Mouse (Mus musculus): ENCODE measurements around the gene Pikfyve. TPM values are rescaled to one million over a fixed set of nuclear protein-coding genes. Genes with fewer than 3 reads are reported as not detected.
A peak's percentile ranks its signal among the peaks of the same experiment; 100 is the strongest.

Pikfyve gene
- polyA plus RNA-seq, 1 experiment from 2014 or later = 31.3 TPM

DNA sequence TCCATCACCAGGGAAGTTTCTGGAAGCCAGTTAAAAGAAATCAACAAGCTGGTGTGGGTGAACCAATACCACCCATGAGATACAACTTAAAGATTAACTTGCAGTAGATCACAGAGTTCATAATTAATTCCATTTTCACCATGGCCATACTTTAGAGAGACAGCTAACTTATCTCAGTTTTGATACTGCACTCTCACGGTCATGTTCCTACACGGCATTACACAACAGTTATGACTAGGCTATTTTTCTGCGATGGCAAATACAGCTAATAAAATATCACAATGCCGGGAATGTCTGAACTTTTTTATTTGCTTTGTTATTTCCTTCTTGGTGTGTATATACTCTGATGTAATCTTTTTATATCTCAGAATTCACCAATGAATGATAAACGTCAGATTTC, 9.6 kb upstream of the Pikfyve start:
- Histone ChIP-seq H3K4me3 (ENCODE audit: inconsistent target) (peak overlapping the region; percentile 93), H3K27ac (peak overlapping the region; percentile 97)
- 0% methylated on average over 5 of the region's 5 CpGs for WGBS (ENCODE audit: missing documents)

GRCm38 (mm10) chr1:65177452-65177851, 9.0 kb upstream of the Pikfyve start:
- WGBS (ENCODE audit: missing documents) = 2% methylated on average over 3 of the region's 3 CpGs
- peak overlapping the region; percentile 93 for H3K4me3 ChIP-seq (ENCODE audit: inconsistent target)

More for the DNA sequence above, 9.6 kb upstream of the Pikfyve start:
- H3K79me2 ChIP-seq (ENCODE audit: inconsistent target) = peaks cover 55% of the 10 kb centered on the region
- H3K36me3 ChIP-seq (ENCODE audit: inconsistent target) = peaks cover 8% of the 10 kb centered on the region; the same call in 1 of the 2 replicates

GRCm38 (mm10) chr1:65178126-65178901, 8.2 kb upstream of the Pikfyve start:
- Histone ChIP-seq H3K4me3 (ENCODE audit: inconsistent target) (peak overlapping the region; percentile 93), H3K27ac (peak overlapping the region; percentile 97), H3K36me3 (ENCODE audit: inconsistent target) (peaks cover 7% of the 10 kb centered on the region; the same call in 1 of the 2 replicates), H3K79me2 (ENCODE audit: inconsistent target) (peaks cover 41% of the 10 kb centered on the region)
- WGBS (ENCODE audit: missing documents) = 1% methylated on average over 27 of the region's 27 CpGs

More at GRCm38 (mm10) chr1:65177452-65177851, 9.0 kb upstream of the Pikfyve start:
- Histone ChIP-seq H3K79me2 (ENCODE audit: inconsistent target) (peaks cover 50% of the 10 kb centered on the region), H3K27ac (peak overlapping the region; percentile 97), H3K36me3 (ENCODE audit: inconsistent target) (peaks cover 7% of the 10 kb centered on the region; the same call in 1 of the 2 replicates)

DNA sequence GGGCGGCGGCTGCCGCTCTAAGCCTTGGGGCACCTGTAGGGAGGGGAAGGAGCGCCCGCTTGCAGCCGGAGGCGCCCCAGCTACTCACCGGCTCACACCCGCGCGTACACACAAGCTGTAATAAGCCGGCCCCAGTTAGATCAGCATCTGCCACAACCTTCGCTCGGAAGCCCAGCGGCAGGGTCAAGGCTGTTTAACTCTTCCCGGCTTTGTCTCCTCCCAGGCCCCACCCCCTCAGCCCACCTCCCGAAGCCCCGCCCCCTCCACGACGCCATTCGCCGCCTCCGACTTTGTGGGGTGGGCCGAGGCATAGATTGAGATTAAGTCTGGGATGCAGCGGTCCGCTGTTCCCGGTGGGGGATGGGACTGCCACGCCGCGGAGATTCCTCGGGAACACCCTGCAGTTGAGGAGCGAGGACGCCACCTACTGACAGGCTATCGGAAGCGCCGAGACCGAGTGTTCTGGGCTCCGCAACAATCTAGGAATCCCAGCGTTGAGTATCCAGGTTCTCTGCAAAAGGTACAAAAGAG, 7.5 kb upstream of the Pikfyve start:
- peaks cover 7% of the 10 kb centered on the region; the same call in 1 of the 2 replicates for H3K36me3 ChIP-seq (ENCODE audit: inconsistent target)
- under 1% methylated on average over 33 of the region's 39 CpGs for WGBS (ENCODE audit: missing documents)
- peaks cover 35% of the 10 kb centered on the region for H3K79me2 ChIP-seq (ENCODE audit: inconsistent target)
- peak overlapping the region; percentile 97 for H3K27ac ChIP-seq
- H3K4me3 ChIP-seq (ENCODE audit: inconsistent target) = peak overlapping the region; percentile 93

DNA sequence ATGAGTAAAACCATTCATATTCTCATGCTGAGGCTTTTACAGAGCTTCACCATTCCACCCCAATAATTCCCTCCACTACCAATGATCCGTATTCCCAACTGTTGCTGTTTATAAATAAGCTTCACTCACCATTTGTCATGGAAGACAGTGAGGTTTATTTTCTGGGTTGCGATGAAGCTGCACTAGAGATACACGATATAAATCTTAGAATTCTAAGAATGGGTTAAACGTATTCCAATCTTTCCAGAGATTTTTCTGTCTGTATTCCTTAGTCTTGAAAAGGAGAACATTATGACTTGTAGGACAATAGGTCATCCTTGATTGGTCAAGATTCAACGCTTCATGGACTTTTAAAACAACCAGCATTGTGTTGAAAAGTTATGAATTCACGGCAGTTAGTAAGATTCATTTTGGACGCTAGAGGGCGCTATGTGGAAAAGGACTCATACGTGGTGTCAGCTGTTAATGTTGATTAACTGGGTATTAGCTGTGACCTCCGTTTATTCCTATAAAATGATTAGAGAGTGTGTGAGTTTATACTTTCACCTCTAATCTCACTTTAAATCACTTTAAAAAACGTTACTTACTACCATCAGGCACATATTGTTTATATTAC, 6.7 kb upstream of the Pikfyve start:
- WGBS (ENCODE audit: missing documents) = 4% methylated on average over 10 of the region's 11 CpGs

DNA sequence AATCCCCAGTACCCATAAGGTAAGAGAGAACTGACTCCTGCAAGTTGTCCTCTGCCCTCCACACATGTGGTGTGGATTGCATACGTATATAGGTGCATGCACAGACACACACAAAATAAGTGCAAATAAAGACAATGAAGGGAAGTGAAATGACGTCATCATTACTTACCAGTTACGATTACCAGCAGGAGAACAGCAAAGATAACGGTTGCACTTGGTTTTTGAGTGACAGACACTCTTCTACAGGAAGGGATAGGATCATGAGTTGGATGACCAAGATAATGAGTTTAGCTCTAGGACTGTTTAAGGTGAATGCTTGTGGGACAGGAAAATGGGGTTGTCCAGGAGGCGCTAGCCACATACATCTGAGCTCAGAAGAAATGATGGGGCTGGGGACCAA, 5.0 kb upstream of the Pikfyve start:
- 84% methylated on average over 5 of the region's 5 CpGs for WGBS (ENCODE audit: missing documents)
- H3K27ac ChIP-seq = no peak overlapping the region

More for the DNA sequence above, 6.7 kb upstream of the Pikfyve start:
- Histone ChIP-seq H3K27ac (peak overlapping the region; percentile 97), H3K36me3 (ENCODE audit: inconsistent target) (peaks cover under 1% of the 10 kb centered on the region; the same call in 1 of the 2 replicates), H3K4me3 (ENCODE audit: inconsistent target) (peak overlapping the region; percentile 93), H3K79me2 (ENCODE audit: inconsistent target) (peaks cover 27% of the 10 kb centered on the region)

DNA sequence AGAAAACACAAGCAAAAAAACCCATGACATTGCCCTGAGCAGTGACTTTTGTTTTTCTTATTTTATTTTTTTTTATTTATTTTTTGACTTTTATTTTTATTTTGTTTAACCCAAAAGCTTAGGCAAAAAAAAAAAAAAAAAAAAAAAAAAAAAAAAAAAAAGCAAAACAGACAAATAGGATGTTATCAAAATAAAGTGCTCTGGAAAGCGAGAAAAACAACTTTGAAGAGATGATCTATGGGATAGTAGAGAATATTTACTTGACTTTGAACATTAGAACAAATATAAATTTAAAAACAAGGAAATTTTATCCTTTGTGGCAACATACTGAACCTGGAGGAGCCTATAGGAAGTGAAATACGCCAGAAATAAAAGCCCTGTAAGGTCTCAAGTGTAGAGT, 2.5 kb upstream of the Pikfyve start:
- Histone ChIP-seq H3K4me3 (ENCODE audit: inconsistent target) (no peak overlapping the region), H3K27ac (no peak overlapping the region), H3K79me2 (ENCODE audit: inconsistent target) (peaks cover 22% of the 10 kb centered on the region), H3K36me3 (ENCODE audit: inconsistent target) (no peaks in the 10 kb centered on the region)
- WGBS (ENCODE audit: missing documents) = 89% methylated on average over 1 of the region's 2 CpGs

More for the DNA sequence above, 5.0 kb upstream of the Pikfyve start:
- Histone ChIP-seq H3K4me3 (ENCODE audit: inconsistent target) (no peak overlapping the region), H3K79me2 (ENCODE audit: inconsistent target) (peaks cover 10% of the 10 kb centered on the region), H3K36me3 (ENCODE audit: inconsistent target) (no peaks in the 10 kb centered on the region)

DNA sequence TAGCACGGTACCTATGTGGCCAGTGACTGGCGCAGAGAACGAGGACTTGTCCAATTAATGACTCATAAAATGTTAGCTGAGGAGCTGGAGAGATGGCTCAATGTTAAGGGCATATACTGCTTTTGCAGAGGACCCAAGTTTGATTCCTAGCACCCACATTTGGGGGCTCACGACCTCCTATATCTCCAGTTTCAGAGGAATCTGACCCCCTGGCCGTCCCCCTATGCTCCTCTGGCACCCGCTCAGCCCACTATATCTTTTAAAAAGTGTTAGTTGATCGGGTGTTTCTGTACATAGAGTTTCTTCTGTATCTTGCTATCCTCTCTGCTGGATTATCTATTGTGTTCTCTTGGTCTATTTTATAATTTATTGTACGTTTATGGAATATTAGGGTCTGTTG, 1.5 kb upstream of the Pikfyve start:
- Histone ChIP-seq H3K36me3 (ENCODE audit: inconsistent target) (no peaks in the 10 kb centered on the region), H3K27ac (peak overlapping the region; percentile 89; the same call in 1 of the 2 replicates), H3K4me3 (ENCODE audit: inconsistent target) (no peak overlapping the region), H3K79me2 (ENCODE audit: inconsistent target) (peaks cover 32% of the 10 kb centered on the region)
- 94% methylated on average over 8 of the region's 8 CpGs for WGBS (ENCODE audit: missing documents)

GRCm38 (mm10) chr1:65185524-65186205, 818 bp upstream of the Pikfyve start:
- H3K4me3 ChIP-seq (ENCODE audit: inconsistent target) = peak overlapping the region; percentile 41
- H3K36me3 ChIP-seq (ENCODE audit: inconsistent target) = no peaks in the 10 kb centered on the region
- peaks cover 39% of the 10 kb centered on the region for H3K79me2 ChIP-seq (ENCODE audit: inconsistent target)
- peak overlapping the region; percentile 89 for H3K27ac ChIP-seq
- 38% methylated on average over 12 of the region's 12 CpGs for WGBS (ENCODE audit: missing documents)

- peaks cover 4% of the 10 kb centered on the region for H3K36me3 ChIP-seq (ENCODE audit: inconsistent target)
- peak overlapping the region; percentile 73 for H3K27ac ChIP-seq
- WGBS (ENCODE audit: missing documents) = 2% methylated on average over 6 of the region's 6 CpGs
- peaks cover 52% of the 10 kb centered on the region for H3K79me2 ChIP-seq (ENCODE audit: inconsistent target)
- H3K4me3 ChIP-seq (ENCODE audit: inconsistent target) = peak overlapping the region; percentile 92
Measured at GRCm38 (mm10) chr1:65187074-65187430, 569 bp downstream of the Pikfyve start.

- 94% methylated on average over 4 of the region's 4 CpGs for WGBS (ENCODE audit: missing documents)
- Histone ChIP-seq H3K4me3 (ENCODE audit: inconsistent target) (no peak overlapping the region), H3K27ac (no peak overlapping the region)
Measured at GRCm38 (mm10) chr1:65190172-65190571, 3.7 kb downstream of the Pikfyve start.

GRCm38 (mm10) chr1:65193226-65193625, 6.7 kb downstream of the Pikfyve start:
- 94% methylated on average over 2 of the region's 2 CpGs for WGBS (ENCODE audit: missing documents)
- H3K79me2 ChIP-seq (ENCODE audit: inconsistent target) = peaks cover 99% of the 10 kb centered on the region
- H3K36me3 ChIP-seq (ENCODE audit: inconsistent target) = peaks cover 46% of the 10 kb centered on the region
- no peak overlapping the region for H3K27ac ChIP-seq
- no peak overlapping the region for H3K4me3 ChIP-seq (ENCODE audit: inconsistent target)

More at GRCm38 (mm10) chr1:65190172-65190571, 3.7 kb downstream of the Pikfyve start:
- peaks cover 84% of the 10 kb centered on the region for H3K79me2 ChIP-seq (ENCODE audit: inconsistent target)
- H3K36me3 ChIP-seq (ENCODE audit: inconsistent target) = peaks cover 24% of the 10 kb centered on the region

DNA sequence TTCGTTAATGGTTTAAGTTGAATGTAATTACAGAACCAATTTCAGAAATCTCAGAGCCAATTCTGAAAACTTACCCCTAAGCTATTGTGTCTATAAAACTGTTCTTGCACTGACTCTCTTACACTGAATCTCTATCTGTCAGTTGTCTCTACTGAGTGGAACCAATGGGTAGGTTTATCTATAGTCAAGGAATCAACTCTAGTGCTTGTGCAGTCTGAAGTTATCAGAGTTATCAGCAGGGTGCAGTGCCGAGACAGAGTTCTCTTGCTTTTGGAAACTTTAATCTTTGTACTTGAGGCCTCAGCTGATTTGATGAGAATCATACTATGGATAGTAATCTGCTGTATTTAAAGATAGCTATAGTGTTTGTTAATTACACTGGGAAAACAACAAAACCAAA, 11.9 kb downstream of the Pikfyve start:
- peaks cover 78% of the 10 kb centered on the region for H3K79me2 ChIP-seq (ENCODE audit: inconsistent target)
- no peak overlapping the region for H3K4me3 ChIP-seq (ENCODE audit: inconsistent target)
- WGBS (ENCODE audit: missing documents) = 93% methylated on average over 2 of the region's 2 CpGs
- no peak overlapping the region for H3K27ac ChIP-seq
- peaks cover 56% of the 10 kb centered on the region for H3K36me3 ChIP-seq (ENCODE audit: inconsistent target)

- H3K27ac ChIP-seq = no peak overlapping the region
- H3K4me3 ChIP-seq (ENCODE audit: inconsistent target) = no peak overlapping the region
- peaks cover 57% of the 10 kb centered on the region for H3K36me3 ChIP-seq (ENCODE audit: inconsistent target)
- H3K79me2 ChIP-seq (ENCODE audit: inconsistent target) = peaks cover 74% of the 10 kb centered on the region
- 100% methylated on average over 2 of the region's 2 CpGs for WGBS (ENCODE audit: missing documents)
Measured at GRCm38 (mm10) chr1:65198861-65199260, 12.4 kb downstream of the Pikfyve start.

Measured in macrophage (primary cell).